Mouse (Mus musculus) olfactory bulb, adult 2 months (tissue): ENCODE data around the gene Nubp2.

Experiments used
- CTCF ChIP-seq: fragments of 200-500 bp; IDR thresholded peaks from 2 replicates; pipeline ENCODE4 v1.5.1; 2012; ENCODE audit warnings: low read depth, mild to moderate bottlenecking, low read length, moderate library complexity; ENCODE audit not compliant: insufficient read depth
- POLR2A ChIP-seq: fragments of 200-500 bp; IDR thresholded peaks from 2 replicates; pipeline ENCODE4 v1.6.1; 2012; ENCODE audit warnings: mild to moderate bottlenecking, low read depth, low read length, moderate library complexity; ENCODE audit not compliant: insufficient read depth

GRCm38 (mm10) chr17:24839842-24840241 lies 46.3 kb downstream of the Nubp2 start, which contains the start of gene Hagh:
- no peak for TF ChIP-seq CTCF
- TF ChIP-seq POLR2A: no peak
